Mouse (Mus musculus): Measurements from ENCODE around the gene Tomm40. TPM values are rescaled to one million over a fixed set of nuclear protein-coding genes. Genes with fewer than 3 reads are reported as not detected.
A peak's percentile ranks its signal among the peaks of the same experiment; 100 is the strongest.

Tomm40 gene
- total RNA-seq (2021), result 100 to 1,000 TPM; 157 to 171 TPM
- long read RNA-seq, experiment 1, transcript Tomm40-201 (9 exons, 1,646 nt), result minor isoform, 95 of 514 reads
- long read RNA-seq, experiment 1, transcript Tomm40-202 (10 exons, 1,577 nt), result major isoform, 388 of 514 reads
- long read RNA-seq, experiment 1, partial matches to known transcripts, result 10 of 514 reads
- long read RNA-seq, experiment 1, other reads (novel, unspliced or antisense), result 21 of 514 reads
- long read RNA-seq, experiment 2, transcript Tomm40-202 (10 exons, 1,577 nt), result major isoform, 192 of 250 reads
- long read RNA-seq, experiment 2, transcript Tomm40-201 (9 exons, 1,646 nt), result minor isoform, 37 of 250 reads
- long read RNA-seq, experiment 2, partial matches to known transcripts, result 9 of 250 reads
- long read RNA-seq, experiment 2, other reads (novel, unspliced or antisense), result 12 of 250 reads

GRCm38 (mm10) chr7:19715239-19716054 is at the start of gene Tomm40:
TSS of gene Tomm40 (minus strand) at chr7:19715438.
- peak; percentile 97 for DNase-seq

GRCm38 (mm10) chr7:19764581-19764980 is 49.3 kb upstream of the Tomm40 start:
- DNase-seq, result no peak

GRCm38 (mm10) chr7:19763829-19764477 is 48.7 kb upstream of the Tomm40 start:
- DNase-seq, result no peak

- DNase-seq, result no peak
These were observed 47.0 kb upstream of the Tomm40 start for GRCm38 (mm10) chr7:19762283-19762682.

GRCm38 (mm10) chr7:19760021-19760420 is 44.8 kb upstream of the Tomm40 start:
- DNase-seq, result no peak

- no peak for DNase-seq
These were observed 43.4 kb upstream of the Tomm40 start for GRCm38 (mm10) chr7:19758623-19759022.

- peak; percentile 70 for DNase-seq
These were observed 40.9 kb upstream of the Tomm40 start for GRCm38 (mm10) chr7:19755851-19756786.

GRCm38 (mm10) chr7:19755008-19755407 is 39.8 kb upstream of the Tomm40 start:
- no peak for DNase-seq

- no peak for DNase-seq
These were observed 38.8 kb upstream of the Tomm40 start for GRCm38 (mm10) chr7:19754065-19754464.

- DNase-seq, result no peak
These were observed 38.3 kb upstream of the Tomm40 start for GRCm38 (mm10) chr7:19753587-19753986.

GRCm38 (mm10) chr7:19752652-19753051 is 37.4 kb upstream of the Tomm40 start:
- no peak for DNase-seq

GRCm38 (mm10) chr7:19751070-19751383 is 35.8 kb upstream of the Tomm40 start:
- DNase-seq, result peak; percentile 47

GRCm38 (mm10) chr7:19750217-19751069 is 35.2 kb upstream of the Tomm40 start, which contains the start of gene Nectin2:
TSS of gene Nectin2 (minus strand) at chr7:19750483.
- peak; percentile 95 for DNase-seq

- DNase-seq, result peak; percentile 99
These were observed 34.4 kb upstream of the Tomm40 start for GRCm38 (mm10) chr7:19749389-19750216.

- peak; percentile 64 for DNase-seq
These were observed 33.3 kb upstream of the Tomm40 start for GRCm38 (mm10) chr7:19748219-19749195.

- peak; percentile 65 for DNase-seq
These were observed 32.4 kb upstream of the Tomm40 start for GRCm38 (mm10) chr7:19747420-19748218.

GRCm38 (mm10) chr7:19746426-19747201 is 31.4 kb upstream of the Tomm40 start:
- peak; percentile 53 for DNase-seq
